Mouse (Mus musculus): ENCODE results near the gene Amotl2. TPM values are rescaled to one million over a fixed set of nuclear protein-coding genes. Genes with fewer than 3 reads are reported as not detected.

Gene Amotl2
- polyA plus RNA-seq, 1 experiment from 2014 or later = 34.3 TPM

DNA sequence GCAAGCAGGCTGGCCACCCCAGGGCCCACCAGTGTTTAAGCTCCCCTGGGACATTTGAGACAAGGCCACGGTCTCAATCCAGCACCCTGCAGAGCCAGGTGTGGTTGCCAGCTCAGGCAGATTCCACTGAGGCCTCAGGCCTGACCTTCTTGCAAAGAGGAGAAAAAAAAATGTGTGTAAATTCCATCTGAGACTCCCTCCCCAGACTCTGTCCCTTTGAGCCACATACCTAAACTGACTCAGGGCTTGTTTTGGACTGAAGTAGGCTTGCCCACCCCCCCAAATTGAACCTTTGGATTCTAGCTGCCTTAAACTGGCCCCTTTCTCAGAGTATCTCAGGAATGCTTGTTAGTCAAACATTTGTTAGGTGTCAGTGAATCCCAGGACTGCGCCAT, 969 bp upstream of the Amotl2 start:
- no peak overlapping the region for H3K4me3 ChIP-seq (ENCODE audit: low read depth, low read length)

DNA sequence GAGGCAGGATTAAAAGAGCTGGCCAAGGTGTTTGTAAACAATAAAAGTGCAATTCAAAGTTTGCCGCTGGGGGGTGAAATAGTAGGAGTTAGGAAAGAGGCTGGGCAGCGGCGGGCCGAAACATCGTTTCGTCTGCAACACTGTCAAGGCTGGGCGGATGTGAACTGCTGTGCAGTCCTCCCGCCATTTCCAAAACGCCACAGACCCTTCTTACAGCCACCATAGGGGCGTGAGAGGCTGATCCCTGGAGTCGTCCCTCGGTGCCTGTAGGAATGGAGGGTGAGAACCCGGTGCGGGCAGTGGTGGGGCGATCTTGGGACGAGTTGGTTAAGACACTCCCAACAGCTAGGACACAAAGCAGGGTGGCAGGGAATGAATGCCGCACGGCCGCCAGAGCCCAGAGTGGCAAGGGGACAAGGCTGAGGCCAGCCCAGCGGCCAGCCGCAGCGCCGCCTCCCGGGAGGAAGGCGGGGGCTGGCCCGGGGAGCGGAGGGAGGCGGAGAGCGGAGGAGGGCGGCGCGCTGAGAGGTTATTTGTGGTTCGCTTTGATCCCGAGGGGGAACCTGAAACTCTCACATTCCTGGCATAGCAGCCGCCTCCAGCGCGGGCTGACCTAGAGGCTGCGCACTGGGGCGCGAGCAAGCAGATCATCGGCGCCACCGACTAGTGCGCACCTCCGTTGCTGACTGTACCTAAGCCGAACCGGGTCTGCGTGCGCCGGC, 853 bp downstream of the Amotl2 start:
- DNase-seq (ENCODE audit: low spot score) (peak; percentile 97), ATAC-seq (ENCODE audit: insufficient number of reproducible peaks, low FRiP score, low TSS enrichment, low read depth) (peak; percentile 87)
- peak overlapping the region; percentile 79 for H3K4me2 ChIP-seq (ENCODE audit: low read depth, severe bottlenecking)
- H3K4me3 ChIP-seq (ENCODE audit: low read depth, low read length) = peak overlapping the region; percentile 90
- H3K9ac ChIP-seq (ENCODE audit: low read length) = peak overlapping the region; percentile 96
- H3K4me1 ChIP-seq (ENCODE audit: control insufficient read depth, insufficient read depth, low read length) = peaks cover 49% of the 10 kb centered on the region
- peak overlapping the region; percentile 95 for H3K27ac ChIP-seq (replicated peaks; ENCODE audit: low read depth, low read length)
- H3K27me3 ChIP-seq (ENCODE audit: control insufficient read depth, insufficient read depth, low read length) = no peaks in the 10 kb centered on the region
- WGBS = 0% methylated on average over 49 of the region's 50 CpGs
- peaks cover 9% of the 10 kb centered on the region for H3K36me3 ChIP-seq (ENCODE audit: control insufficient read depth, insufficient read depth, low read length)
- no peaks in the 10 kb centered on the region for H3K9me3 ChIP-seq (ENCODE audit: control insufficient read depth, low read length)

More for the DNA sequence above, 969 bp upstream of the Amotl2 start:
- no peak overlapping the region; the same call in 1 of the 2 replicates for H3K4me2 ChIP-seq (ENCODE audit: low read depth, severe bottlenecking)
- DNase-seq (ENCODE audit: low spot score) (no peak), ATAC-seq (ENCODE audit: insufficient number of reproducible peaks, low FRiP score, low TSS enrichment, low read depth) (no peak)
- H3K4me1 ChIP-seq (ENCODE audit: control insufficient read depth, insufficient read depth, low read length) = peaks cover 34% of the 10 kb centered on the region
- peaks cover 4% of the 10 kb centered on the region for H3K36me3 ChIP-seq (ENCODE audit: control insufficient read depth, insufficient read depth, low read length)
- WGBS = 38% methylated on average over 2 of the region's 2 CpGs
- H3K9ac ChIP-seq (ENCODE audit: low read length) = no peak overlapping the region
- no peaks in the 10 kb centered on the region for H3K9me3 ChIP-seq (ENCODE audit: control insufficient read depth, low read length)
- no peaks in the 10 kb centered on the region for H3K27me3 ChIP-seq (ENCODE audit: control insufficient read depth, insufficient read depth, low read length)
- 0 out of 2 replicates have a peak overlapping the region, but pooled peaks have one; percentile 30 for H3K27ac ChIP-seq (replicated peaks; ENCODE audit: low read depth, low read length)

DNA sequence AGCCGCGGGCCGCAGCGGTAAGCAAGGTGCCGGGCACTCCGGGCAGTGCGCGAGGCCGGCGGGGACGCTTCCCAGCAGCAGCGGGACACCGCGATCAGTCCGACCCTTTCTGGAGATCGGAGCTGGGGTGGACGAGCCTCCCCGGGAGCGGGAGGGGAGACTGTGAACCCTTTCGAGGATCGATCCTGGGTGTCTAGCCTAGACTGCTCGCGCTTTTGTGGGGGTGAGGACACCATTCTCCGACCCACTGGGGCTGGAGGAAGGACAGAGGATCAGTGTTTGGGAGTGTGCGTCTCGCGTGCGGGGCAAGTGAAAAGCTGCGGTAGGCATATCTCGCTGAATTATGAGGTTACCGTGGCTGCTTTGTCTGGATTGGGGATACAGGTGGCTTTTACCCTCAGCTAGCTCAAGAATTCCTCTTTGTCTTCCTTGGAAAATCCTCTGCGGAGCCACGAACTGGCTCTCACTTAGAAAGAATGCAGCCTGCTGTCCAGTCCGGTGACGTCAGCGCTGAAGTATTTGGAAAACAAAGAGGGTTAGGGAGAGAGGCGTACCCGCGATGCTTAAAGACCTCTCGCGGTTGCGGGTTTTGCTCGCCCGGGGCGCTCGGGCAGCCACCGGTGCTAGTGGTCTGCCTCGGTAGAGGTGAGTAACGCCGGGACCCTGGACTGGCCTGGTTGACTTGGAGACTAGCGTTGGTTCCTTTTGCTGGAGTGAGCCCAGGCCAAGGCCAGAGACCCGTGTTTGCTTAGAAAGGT, 1.6 kb downstream of the Amotl2 start:
- DNase-seq (ENCODE audit: low spot score) (peak; percentile 88), ATAC-seq (ENCODE audit: insufficient number of reproducible peaks, low FRiP score, low TSS enrichment, low read depth) (peak; percentile 46)
- H3K27me3 ChIP-seq (ENCODE audit: control insufficient read depth, insufficient read depth, low read length) = no peaks in the 10 kb centered on the region
- H3K27ac ChIP-seq (replicated peaks; ENCODE audit: low read depth, low read length) = peak overlapping the region; percentile 95
- peak overlapping the region; percentile 90 for H3K4me3 ChIP-seq (ENCODE audit: low read depth, low read length)
- WGBS = under 1% methylated on average over 52 of the region's 52 CpGs
- H3K36me3 ChIP-seq (ENCODE audit: control insufficient read depth, insufficient read depth, low read length) = peaks cover 10% of the 10 kb centered on the region
- H3K9me3 ChIP-seq (ENCODE audit: control insufficient read depth, low read length) = no peaks in the 10 kb centered on the region
- H3K4me1 ChIP-seq (ENCODE audit: control insufficient read depth, insufficient read depth, low read length) = peaks cover 49% of the 10 kb centered on the region
- peak overlapping the region; percentile 96 for H3K9ac ChIP-seq (ENCODE audit: low read length)
- H3K4me2 ChIP-seq (ENCODE audit: low read depth, severe bottlenecking) = peak overlapping the region; percentile 79

DNA sequence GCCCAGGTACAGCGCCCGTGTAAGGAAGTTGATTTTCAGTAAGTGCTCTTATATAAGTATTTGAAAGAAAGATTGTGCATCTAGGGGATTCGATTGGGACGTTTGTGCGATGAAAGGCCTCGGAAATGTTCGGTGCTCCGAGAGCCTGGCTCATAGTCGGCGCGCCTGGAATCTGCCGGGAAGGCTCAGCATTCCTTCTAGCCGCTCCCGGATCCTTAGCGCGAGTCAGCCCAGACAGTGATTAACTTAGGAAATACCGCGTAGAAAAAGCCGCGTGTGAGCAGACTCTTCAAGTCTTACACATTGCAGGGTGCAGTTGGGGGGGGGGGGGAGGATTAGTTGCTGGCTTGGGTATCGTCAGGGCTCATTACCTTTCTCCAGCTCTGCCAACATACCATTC, 2.2 kb downstream of the Amotl2 start:
- WGBS = 0% methylated on average over 21 of the region's 21 CpGs
- DNase-seq (ENCODE audit: low spot score) (no peak), ATAC-seq (ENCODE audit: insufficient number of reproducible peaks, low FRiP score, low TSS enrichment, low read depth) (no peak)
- Histone ChIP-seq H3K9ac (ENCODE audit: low read length) (peak overlapping the region; percentile 96), H3K4me3 (ENCODE audit: low read depth, low read length) (peak overlapping the region; percentile 90), H3K36me3 (ENCODE audit: control insufficient read depth, insufficient read depth, low read length) (peaks cover 16% of the 10 kb centered on the region), H3K4me1 (ENCODE audit: control insufficient read depth, insufficient read depth, low read length) (peaks cover 54% of the 10 kb centered on the region), H3K4me2 (ENCODE audit: low read depth, severe bottlenecking) (peak overlapping the region; percentile 79), H3K9me3 (ENCODE audit: control insufficient read depth, low read length) (no peaks in the 10 kb centered on the region), H3K27me3 (ENCODE audit: control insufficient read depth, insufficient read depth, low read length) (no peaks in the 10 kb centered on the region), H3K27ac (replicated peaks; ENCODE audit: low read depth, low read length) (peak overlapping the region; percentile 95)

DNA sequence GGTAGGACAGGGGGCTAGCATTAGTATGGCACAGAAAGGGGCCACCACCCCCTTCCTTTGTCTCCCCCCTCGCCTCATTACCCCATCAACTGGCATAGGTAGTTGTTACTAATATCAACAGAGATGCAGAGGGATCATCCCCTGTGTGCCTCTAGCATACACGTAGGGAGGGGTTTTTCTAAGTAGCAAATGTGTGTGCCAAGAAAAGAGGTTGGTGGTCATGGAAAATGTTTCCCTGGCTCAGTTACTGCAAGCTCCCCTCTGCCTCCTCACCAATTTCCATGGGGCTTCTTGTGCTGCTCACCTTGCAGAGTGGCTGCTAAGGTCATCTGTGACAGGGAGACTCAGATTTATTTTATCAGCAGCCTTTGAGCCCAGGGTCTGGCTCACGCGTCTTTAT, 2.6 kb downstream of the Amotl2 start:
- peaks cover 57% of the 10 kb centered on the region for H3K4me1 ChIP-seq (ENCODE audit: control insufficient read depth, insufficient read depth, low read length)
- ATAC-seq (ENCODE audit: insufficient number of reproducible peaks, low FRiP score, low TSS enrichment, low read depth) (no peak), DNase-seq (ENCODE audit: low spot score) (no peak)
- H3K9me3 ChIP-seq (ENCODE audit: control insufficient read depth, low read length) = no peaks in the 10 kb centered on the region
- peak overlapping the region; percentile 90 for H3K4me3 ChIP-seq (ENCODE audit: low read depth, low read length)
- 13% methylated on average over 4 of the region's 4 CpGs for WGBS
- H3K27me3 ChIP-seq (ENCODE audit: control insufficient read depth, insufficient read depth, low read length) = no peaks in the 10 kb centered on the region
- H3K27ac ChIP-seq (replicated peaks; ENCODE audit: low read depth, low read length) = no peak overlapping the region
- H3K9ac ChIP-seq (ENCODE audit: low read length) = peak overlapping the region; percentile 96
- H3K36me3 ChIP-seq (ENCODE audit: control insufficient read depth, insufficient read depth, low read length) = peaks cover 19% of the 10 kb centered on the region
- H3K4me2 ChIP-seq (ENCODE audit: low read depth, severe bottlenecking) = peak overlapping the region; percentile 79

DNA sequence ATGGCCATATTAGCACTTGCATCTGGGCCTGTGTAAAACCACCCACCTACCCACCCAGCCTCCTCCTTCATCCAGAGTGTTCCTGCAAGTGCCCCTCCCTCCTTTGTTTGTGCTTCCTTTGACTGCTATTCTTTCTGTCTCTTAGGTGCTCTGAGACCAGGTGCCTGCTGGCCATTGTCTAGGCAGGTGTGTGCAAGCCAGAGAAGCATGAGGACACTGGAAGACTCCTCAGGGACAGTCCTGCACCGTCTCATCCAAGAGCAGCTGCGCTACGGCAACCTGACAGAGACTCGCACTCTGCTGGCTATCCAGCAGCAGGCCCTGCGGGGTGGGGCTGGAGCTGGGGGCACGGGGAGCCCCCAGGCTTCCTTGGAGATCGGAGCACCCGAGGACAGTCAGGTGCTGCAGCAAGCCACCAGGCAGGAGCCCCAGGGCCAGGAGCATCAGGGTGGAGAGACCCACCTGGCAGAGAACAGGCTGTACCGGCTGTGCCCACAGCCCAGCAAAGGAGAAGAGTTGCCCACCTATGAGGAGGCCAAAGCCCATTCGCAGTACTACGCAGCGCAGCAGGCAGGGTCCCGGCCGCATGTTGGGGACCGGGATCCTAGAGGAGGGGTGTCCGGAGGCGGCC, 3.6 kb downstream of the Amotl2 start:
- Histone ChIP-seq H3K4me1 (ENCODE audit: control insufficient read depth, insufficient read depth, low read length) (peaks cover 60% of the 10 kb centered on the region), H3K27me3 (ENCODE audit: control insufficient read depth, insufficient read depth, low read length) (no peaks in the 10 kb centered on the region), H3K4me3 (ENCODE audit: low read depth, low read length) (peak overlapping the region; percentile 90), H3K9me3 (ENCODE audit: control insufficient read depth, low read length) (no peaks in the 10 kb centered on the region), H3K27ac (replicated peaks; ENCODE audit: low read depth, low read length) (no peak overlapping the region), H3K9ac (ENCODE audit: low read length) (no peak overlapping the region), H3K36me3 (ENCODE audit: control insufficient read depth, insufficient read depth, low read length) (peaks cover 24% of the 10 kb centered on the region), H3K4me2 (ENCODE audit: low read depth, severe bottlenecking) (peak overlapping the region; percentile 79)
- DNase-seq (ENCODE audit: low spot score) = no peak
- WGBS = 85% methylated on average over 17 of the region's 17 CpGs
- ATAC-seq (ENCODE audit: insufficient number of reproducible peaks, low FRiP score, low TSS enrichment, low read depth) = no peak

DNA sequence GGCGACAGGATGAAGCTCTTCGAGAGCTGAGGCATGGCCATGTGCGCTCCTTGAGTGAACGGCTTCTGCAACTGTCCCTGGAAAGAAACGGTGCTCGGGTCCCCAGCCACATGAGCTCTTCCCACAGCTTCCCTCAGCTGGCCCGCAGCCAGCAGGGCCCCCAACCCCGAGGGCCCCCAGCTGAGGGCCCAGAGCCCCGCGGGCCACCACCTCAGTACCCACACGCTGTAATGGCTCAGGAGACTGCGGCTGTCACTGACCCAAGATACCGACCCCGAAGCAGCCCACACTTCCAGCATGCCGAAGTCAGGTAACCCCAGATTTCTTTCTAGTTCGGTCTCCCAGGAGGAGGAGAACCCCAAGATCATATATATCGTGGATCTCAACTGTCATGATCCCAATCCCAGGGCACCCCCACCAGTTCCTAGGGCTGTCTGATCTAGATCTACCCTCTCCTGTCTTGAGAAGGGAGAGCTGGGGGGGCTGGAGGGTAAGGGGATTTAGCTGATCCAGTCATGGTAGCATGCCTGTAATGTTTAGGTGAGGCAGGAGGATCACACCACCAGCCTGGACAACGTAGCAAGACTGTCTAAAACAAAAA, 4.2 kb downstream of the Amotl2 start:
- ATAC-seq (ENCODE audit: insufficient number of reproducible peaks, low FRiP score, low TSS enrichment, low read depth) (no peak), DNase-seq (ENCODE audit: low spot score) (no peak)
- Histone ChIP-seq H3K9ac (ENCODE audit: low read length) (peak overlapping the region; percentile 34; the same call in 1 of the 2 replicates), H3K9me3 (ENCODE audit: control insufficient read depth, low read length) (no peaks in the 10 kb centered on the region), H3K27ac (replicated peaks; ENCODE audit: low read depth, low read length) (no peak overlapping the region; the same call in 1 of the 2 replicates), H3K4me3 (ENCODE audit: low read depth, low read length) (peak overlapping the region; percentile 90), H3K36me3 (ENCODE audit: control insufficient read depth, insufficient read depth, low read length) (peaks cover 25% of the 10 kb centered on the region), H3K27me3 (ENCODE audit: control insufficient read depth, insufficient read depth, low read length) (no peaks in the 10 kb centered on the region), H3K4me2 (ENCODE audit: low read depth, severe bottlenecking) (peak overlapping the region; percentile 79), H3K4me1 (ENCODE audit: control insufficient read depth, insufficient read depth, low read length) (peaks cover 60% of the 10 kb centered on the region)
- 79% methylated on average over 18 of the region's 18 CpGs for WGBS

DNA sequence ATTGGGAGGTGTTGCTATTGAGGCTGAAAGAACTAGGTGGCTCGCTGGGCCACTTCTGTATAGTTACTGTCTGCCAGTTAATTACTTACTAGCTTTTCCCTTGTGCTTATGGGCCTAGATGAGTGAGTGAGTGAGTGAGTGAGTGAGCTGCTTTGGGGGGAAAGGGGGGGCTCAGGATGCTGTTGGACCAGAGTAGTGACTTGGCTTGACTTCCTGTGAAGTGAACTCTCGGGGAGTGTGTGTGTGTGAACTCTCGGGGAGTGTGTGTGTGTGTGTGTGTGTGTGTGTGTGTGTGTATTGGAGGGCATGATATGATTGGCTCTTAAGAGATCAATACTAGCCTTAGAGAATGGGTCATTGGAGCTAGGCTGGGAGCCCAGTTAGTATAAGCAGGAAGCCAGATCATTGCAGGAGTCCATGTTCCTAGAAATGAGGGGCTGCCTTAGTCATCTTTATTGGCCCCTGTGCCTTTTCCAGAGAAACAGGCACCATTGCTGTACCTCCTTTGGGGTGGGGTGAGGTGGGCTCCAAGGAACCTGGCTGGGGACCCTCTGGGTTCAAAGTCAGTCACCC, 5.0 kb downstream of the Amotl2 start:
- 69% methylated on average over 3 of the region's 3 CpGs for WGBS
- H3K4me2 ChIP-seq (ENCODE audit: low read depth, severe bottlenecking) = peak overlapping the region; percentile 79
- H3K27ac ChIP-seq (replicated peaks; ENCODE audit: low read depth, low read length) = no peak overlapping the region
- H3K36me3 ChIP-seq (ENCODE audit: control insufficient read depth, insufficient read depth, low read length) = peaks cover 25% of the 10 kb centered on the region
- H3K27me3 ChIP-seq (ENCODE audit: control insufficient read depth, insufficient read depth, low read length) = no peaks in the 10 kb centered on the region
- H3K4me3 ChIP-seq (ENCODE audit: low read depth, low read length) = peak overlapping the region; percentile 90
- no peaks in the 10 kb centered on the region for H3K9me3 ChIP-seq (ENCODE audit: control insufficient read depth, low read length)
- H3K4me1 ChIP-seq (ENCODE audit: control insufficient read depth, insufficient read depth, low read length) = peaks cover 63% of the 10 kb centered on the region
- no peak for ATAC-seq (ENCODE audit: insufficient number of reproducible peaks, low FRiP score, low TSS enrichment, low read depth)
- no peak for DNase-seq (ENCODE audit: low spot score)
- H3K9ac ChIP-seq (ENCODE audit: low read length) = peak overlapping the region; percentile 4; the same call in 1 of the 2 replicates

All from limb, embryonic 11.5 days (tissue).